Mouse (Mus musculus) left cerebral cortex, adult 9 months (tissue): ENCODE data around the gene Lsm8.
A peak's percentile ranks its signal among the peaks of the same experiment; 100 is the strongest.
"Not testable (repeated sequence)": the region's sequence is repeated elsewhere in the genome, so short reads cannot be mapped to it uniquely, and the experiment has no call there.

Source experiments
- DNase-seq, 2 experiments: peaks; one replicate each; pipeline ENCODE4 v3.0.0; 2022; ENCODE audit warnings: low spot score in 2 of 2

Lsm8 gene

GRCm38 (mm10) chr6:18848051-18848701, at the start of gene Lsm8:
TSS of gene Lsm8 (plus strand) at chr6:18848579.
- DNase-seq = peak; percentile 88 to 96

- DNase-seq = no peak
These were observed 47.4 kb upstream of the Lsm8 start for GRCm38 (mm10) chr6:18800869-18801511.

GRCm38 (mm10) chr6:18812623-18813022, 35.8 kb upstream of the Lsm8 start:
- DNase-seq = no peak

- DNase-seq = no peak
These were observed 32.8 kb upstream of the Lsm8 start for GRCm38 (mm10) chr6:18815606-18816005.

- peak in 1 of 2 experiments; percentile 85 for DNase-seq
These were observed 29.0 kb upstream of the Lsm8 start for GRCm38 (mm10) chr6:18819343-18819742.

- no peak for DNase-seq
These were observed 28.1 kb upstream of the Lsm8 start for GRCm38 (mm10) chr6:18820246-18820645.

- DNase-seq = no peak
These were observed 25.6 kb upstream of the Lsm8 start for GRCm38 (mm10) chr6:18822812-18823211.

- DNase-seq = peak in 1 of 2 experiments; percentile 8
These were observed 15.4 kb upstream of the Lsm8 start for GRCm38 (mm10) chr6:18832958-18833357.

GRCm38 (mm10) chr6:18844529-18844928, 3.9 kb upstream of the Lsm8 start:
- DNase-seq = not testable (repeated sequence)

- not testable (repeated sequence) for DNase-seq
These were observed 2.8 kb upstream of the Lsm8 start for GRCm38 (mm10) chr6:18845571-18845970.

GRCm38 (mm10) chr6:18848702-18849061, 303 bp downstream of the Lsm8 start:
- no peak for DNase-seq

- peak in 1 of 2 experiments; percentile 59 for DNase-seq
These were observed 6.9 kb downstream of the Lsm8 start for GRCm38 (mm10) chr6:18855323-18855722.

- DNase-seq = no peak
These were observed 8.2 kb downstream of the Lsm8 start for GRCm38 (mm10) chr6:18856487-18857078.

GRCm38 (mm10) chr6:18866018-18866417, 17.6 kb downstream of the Lsm8 start, which contains the start of gene Ankrd7:
TSS of gene Ankrd7 (plus strand) at chr6:18866318.
- DNase-seq = peak in 1 of 2 experiments; percentile 13

GRCm38 (mm10) chr6:18889030-18889429, 40.7 kb downstream of the Lsm8 start:
- peak in 1 of 2 experiments; percentile 24 for DNase-seq

GRCm38 (mm10) chr6:18894142-18894541, 45.8 kb downstream of the Lsm8 start:
- no peak for DNase-seq
